Mouse (Mus musculus) forebrain, postnatal 0 days (tissue): ENCODE measurements around the gene Ube2k. TPM values are rescaled to one million over a fixed set of nuclear protein-coding genes. Genes with fewer than 3 reads are reported as not detected.

ENCODE experiments used
- ATAC-seq: fragments of 200-750 bp; cut with Nextera tagmentation; 2 replicates; pipeline ENCODE4 v1.8.0; 2017; ENCODE audit warnings: mild to moderate bottlenecking, moderate library complexity
- DNase-seq: peaks from one replicate; pipeline ENCODE4 v3.0.0-alpha.2; 2015
- H3K27ac ChIP-seq: fragments of 300-500 bp; sonication (generic); 2 replicates; pipeline ENCODE4 v1.5.1; 2014; ENCODE audit warnings: low read depth, mild to moderate bottlenecking, antibody characterized with exemption, low read length, moderate library complexity, mixed read lengths
- H3K27me3 ChIP-seq: fragments of 300-500 bp; sonication (generic); 2 replicates; pipeline ENCODE4 v1.6.1; 2014; ENCODE audit warnings: mild to moderate bottlenecking, low read length, mixed read lengths; ENCODE audit not compliant: insufficient read depth
- H3K36me3 ChIP-seq: fragments of 300-500 bp; sonication (generic); 2 replicates; pipeline ENCODE4 v1.6.1; 2014; ENCODE audit warnings: mild to moderate bottlenecking, moderate library complexity; ENCODE audit not compliant: insufficient read depth
- H3K4me1 ChIP-seq: fragments of 300-500 bp; sonication (generic); 2 replicates; pipeline ENCODE4 v1.6.1; 2014; ENCODE audit warnings: antibody characterized with exemption; ENCODE audit not compliant: insufficient read depth
- H3K4me2 ChIP-seq: fragments of 300-500 bp; sonication (generic); 2 replicates; pipeline ENCODE4 v1.6.1; 2014; ENCODE audit warnings: low read depth, mild to moderate bottlenecking, moderate library complexity
- H3K4me3 ChIP-seq: fragments of 300-500 bp; sonication (generic); 2 replicates; pipeline ENCODE4 v1.5.1; 2014; ENCODE audit warnings: low read depth, low read length, mixed read lengths
- H3K9ac ChIP-seq: fragments of 300-500 bp; sonication (generic); 2 replicates; pipeline ENCODE4 v1.6.1; 2014; ENCODE audit warnings: mild to moderate bottlenecking
- H3K9me3 ChIP-seq: fragments of 300-500 bp; sonication (generic); 2 replicates; pipeline ENCODE4 v1.6.1; 2016; ENCODE audit warnings: low read length
- CTCF ChIP-seq: sonication (generic); IDR thresholded peaks from 2 replicates; pipeline ENCODE4 v1.5.1; 2016; ENCODE audit warnings: antibody characterized with exemption, control low read depth, low read depth
- WGBS: fragments of 180-500 bp; shearing (Covaris S2); extraction: QIAGEN DNeasy Blood & Tissue Kit; methylation state at CpG from one replicate; pipeline ENCODE4 v1.1.7; 2014; 5-methylcytosine and 5-hydroxymethylcytosine counted together
- polyA plus RNA-seq: library from polyadenylated mRNA; unstranded; fragments of >200 nt; fragmentation: Nextera tagmentation; extraction: Ambion mirVana; gene quantifications from 2 replicates; pipeline ENCODE4 v1.2.1, GENCODE M21; 2015
- total RNA-seq: library from RNA; depleted of rRNA; stranded (reverse); fragments of >200 nt; gene quantifications from 2 replicates; pipeline ENCODE4 v1.2.3, GENCODE M21; 2014; rRNA removed

Gene Ube2k
- 44.8 and 55.8 TPM in 2 replicates for total RNA-seq
- polyA plus RNA-seq: 172 and 207 TPM in 2 replicates

GRCm38 (mm10) chr5:65536751-65537419, at the start of gene Ube2k, which contains the start of gene Smim14:
Ube2k (plus strand) TSS chr5:65537233.
Smim14 (minus strand) TSS chr5:65537184.
- peak; percentile 29 for TF ChIP-seq CTCF
- Histone ChIP-seq H3K4me1 (peaks cover 11% of the 10 kb centered on the region; the same call in 1 of the 2 replicates), H3K27me3 (no peaks in the 10 kb centered on the region), H3K36me3 (no peaks in the 10 kb centered on the region), H3K9ac (peak within 1 kb of the TSS; percentile 94), H3K4me3 (peak within 1 kb of the TSS; percentile 92), H3K4me2 (peak within 1 kb of the TSS; percentile 67), H3K9me3 (no peaks in the 10 kb centered on the region), H3K27ac (peak within 1 kb of the TSS; percentile 98)
- 3% methylated on average over 63 of the region's 66 CpGs for WGBS
- ATAC-seq (peak; percentile 97), DNase-seq (peak; percentile 96)

- no peak for TF ChIP-seq CTCF
- H3K4me2 ChIP-seq: no peak overlapping the region
- H3K36me3 ChIP-seq: 0 out of 2 replicates have a peak, but pooled peaks cover 3% of the 10 kb centered on the region
- H3K4me1 ChIP-seq: peaks cover 7% of the 10 kb centered on the region; the same call in 1 of the 2 replicates
- 76% methylated on average over 10 of the region's 10 CpGs for WGBS
- H3K27ac ChIP-seq: no peak overlapping the region
- H3K4me3 ChIP-seq: no peak overlapping the region
- H3K27me3 ChIP-seq: no peaks in the 10 kb centered on the region
- no peaks in the 10 kb centered on the region for H3K9me3 ChIP-seq
- H3K9ac ChIP-seq: no peak overlapping the region
- no peak for ATAC-seq
- DNase-seq: no peak
Measured at GRCm38 (mm10) chr5:65487381-65487780, 49.7 kb upstream of the Ube2k start.

GRCm38 (mm10) chr5:65488725-65489124, 48.3 kb upstream of the Ube2k start:
- H3K36me3 ChIP-seq: 0 out of 2 replicates have a peak, but pooled peaks cover 3% of the 10 kb centered on the region
- H3K27me3 ChIP-seq: no peaks in the 10 kb centered on the region
- H3K27ac ChIP-seq: no peak overlapping the region
- no peaks in the 10 kb centered on the region for H3K9me3 ChIP-seq
- DNase-seq (no peak), ATAC-seq (no peak)
- 89% methylated on average over 7 of the region's 7 CpGs for WGBS
- peaks cover 7% of the 10 kb centered on the region; the same call in 1 of the 2 replicates for H3K4me1 ChIP-seq
- H3K4me3 ChIP-seq: no peak overlapping the region
- no peak overlapping the region for H3K4me2 ChIP-seq
- no peak overlapping the region for H3K9ac ChIP-seq
- TF ChIP-seq CTCF: no peak

- Histone ChIP-seq H3K27ac (no peak overlapping the region), H3K4me2 (no peak overlapping the region), H3K4me3 (no peak overlapping the region), H3K36me3 (0 out of 2 replicates have a peak, but pooled peaks cover 3% of the 10 kb centered on the region), H3K4me1 (peaks cover 7% of the 10 kb centered on the region; the same call in 1 of the 2 replicates), H3K9me3 (no peaks in the 10 kb centered on the region), H3K27me3 (no peaks in the 10 kb centered on the region), H3K9ac (no peak overlapping the region)
- no peak for ATAC-seq
- DNase-seq: no peak
- WGBS: 66% methylated on average over 4 of the region's 4 CpGs
- TF ChIP-seq CTCF: no peak
Measured at GRCm38 (mm10) chr5:65489830-65490229, 47.2 kb upstream of the Ube2k start.

- H3K4me1 ChIP-seq: peaks cover 7% of the 10 kb centered on the region; the same call in 1 of the 2 replicates
- H3K4me3 ChIP-seq: peak overlapping the region; percentile 70
- H3K4me2 ChIP-seq: peak overlapping the region; percentile 83
- WGBS: 5% methylated on average over 51 of the region's 57 CpGs
- H3K27me3 ChIP-seq: no peaks in the 10 kb centered on the region
- TF ChIP-seq CTCF: peak; percentile 51
- peak overlapping the region; percentile 88 for H3K9ac ChIP-seq
- H3K36me3 ChIP-seq: 0 out of 2 replicates have a peak, but pooled peaks cover 3% of the 10 kb centered on the region
- ATAC-seq (peak; percentile 81), DNase-seq (peak; percentile 78)
- no peaks in the 10 kb centered on the region for H3K9me3 ChIP-seq
- peak overlapping the region; percentile 92 for H3K27ac ChIP-seq
Measured at GRCm38 (mm10) chr5:65491767-65492715, 45.0 kb upstream of the Ube2k start.

- peak; percentile 97 for ATAC-seq
- 1% methylated on average over 67 of the region's 69 CpGs for WGBS
- Histone ChIP-seq H3K9me3 (no peaks in the 10 kb centered on the region), H3K4me1 (peaks cover 7% of the 10 kb centered on the region; the same call in 1 of the 2 replicates), H3K27ac (peak within 1 kb of the TSS; percentile 92), H3K4me2 (peak within 1 kb of the TSS; percentile 83), H3K27me3 (no peaks in the 10 kb centered on the region), H3K4me3 (peak within 1 kb of the TSS; percentile 70), H3K36me3 (0 out of 2 replicates have a peak, but pooled peaks cover 3% of the 10 kb centered on the region), H3K9ac (peak within 1 kb of the TSS; percentile 88)
- no peak; the same call in none of the 2 replicates for TF ChIP-seq CTCF
- peak; percentile 96 for DNase-seq
Measured at GRCm38 (mm10) chr5:65492716-65493531, 44.1 kb upstream of the Ube2k start, which contains the start of gene Gm43552. Gm43552 (minus strand) TSS chr5:65492833.
